ENCODE assay signal across 15 mouse cellular contexts in the genomic region with DNA sequence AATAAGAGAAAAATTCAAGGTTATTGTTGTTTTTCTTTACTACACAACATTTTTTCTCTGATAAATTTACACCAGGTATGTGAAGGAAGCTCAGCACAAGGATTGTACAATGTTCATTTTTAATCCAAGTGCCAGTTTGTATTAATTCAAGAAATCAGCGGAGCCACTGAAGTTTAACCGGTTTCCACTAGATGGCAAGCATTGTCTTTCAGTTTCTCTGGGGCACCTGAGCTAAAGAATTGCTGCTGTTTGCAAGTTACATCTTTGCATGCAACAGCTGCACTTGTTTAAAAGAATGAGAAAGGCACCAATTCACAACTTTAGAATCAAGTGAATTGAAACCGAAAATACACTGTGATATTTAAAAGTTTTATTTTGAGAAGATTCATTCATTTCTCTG. TPM values are rescaled to one million over a fixed set of nuclear protein-coding genes. Genes with fewer than 3 reads are reported as not detected.
DNase-seq lines count a peak whose midpoint lies in the region; ATAC-seq and TF ChIP-seq lines count a peak whose summit lies in the region.
"Had no signal": no experiment of that assay in that cellular context is flagged by ENCODE, and none has a peak within 500 bp of the region (broad histone marks: within the 10 kb centered on the region; RNA-seq: fewer than 3 reads in every experiment).

No protein-coding gene starts in this region.

- H3K9me3 ChIP-seq in kidney, embryonic 16.5 days (ENCODE audit: low read length): no peaks in the 10 kb centered on the region
- H3K9me3 ChIP-seq in stomach, postnatal 0 days (ENCODE audit: control insufficient read depth, low read length): no peaks in the 10 kb centered on the region
- no peaks in the 10 kb centered on the region for H3K9me3 ChIP-seq in neural tube, embryonic 15.5 days (replicated peaks)
- H3K9me3 ChIP-seq: forebrain, embryonic 12.5 days; hindbrain, embryonic 13.5 days; liver, embryonic 12.5 days had no signal

- H3K4me1 ChIP-seq in kidney, embryonic 16.5 days (ENCODE audit: insufficient read depth, low read length): no peaks in the 10 kb centered on the region
- no peaks in the 10 kb centered on the region for H3K4me1 ChIP-seq in stomach, postnatal 0 days (replicated peaks; ENCODE audit: control insufficient read depth, insufficient read depth)
- H3K4me1 ChIP-seq in neural tube, embryonic 15.5 days: no peaks in the 10 kb centered on the region
- H3K4me1 ChIP-seq: forebrain, embryonic 12.5 days; hindbrain, embryonic 13.5 days; liver, embryonic 12.5 days had no signal

- H3K27me3 ChIP-seq in kidney, embryonic 16.5 days (ENCODE audit: insufficient read depth, low read length): no peaks in the 10 kb centered on the region
- no peaks in the 10 kb centered on the region for H3K27me3 ChIP-seq in stomach, postnatal 0 days (ENCODE audit: control insufficient read depth, insufficient read depth, low read length)
- H3K27me3 ChIP-seq in neural tube, embryonic 15.5 days (replicated peaks): no peaks in the 10 kb centered on the region
- H3K27me3 ChIP-seq: forebrain, embryonic 12.5 days; hindbrain, embryonic 13.5 days; liver, embryonic 12.5 days had no signal

- ATAC-seq in frontal cortex, adult (ENCODE audit: low TSS enrichment): peak; percentile 86
- ATAC-seq in kidney, embryonic 16.5 days (ENCODE audit: low FRiP score, low TSS enrichment): no peak
- no peak for ATAC-seq in stomach, postnatal 0 days (ENCODE audit: low FRiP score, low TSS enrichment)
- no peak for ATAC-seq in neural tube, embryonic 15.5 days (ENCODE audit: low FRiP score)
- ATAC-seq: CD4-positive, CD25-positive, alpha-beta regulatory T cell, adult 4 months; liver, embryonic 12.5 days had no signal

- H3K36me3 ChIP-seq in kidney, embryonic 16.5 days (ENCODE audit: insufficient read depth, low read length): no peaks in the 10 kb centered on the region
- H3K36me3 ChIP-seq in stomach, postnatal 0 days (ENCODE audit: control insufficient read depth, insufficient read depth, low read length): no peaks in the 10 kb centered on the region
- no peaks in the 10 kb centered on the region for H3K36me3 ChIP-seq in neural tube, embryonic 15.5 days
- H3K36me3 ChIP-seq: forebrain, embryonic 12.5 days; hindbrain, embryonic 13.5 days; liver, embryonic 12.5 days had no signal

- 58% methylated on average over 3 of the region's 3 CpGs for WGBS in kidney, embryonic 16.5 days
- 52% methylated on average over 3 of the region's 3 CpGs for WGBS in stomach, postnatal 0 days
- 66% methylated on average over 3 of the region's 3 CpGs for WGBS in neural tube, embryonic 15.5 days

- no peak overlapping the region for H3K27ac ChIP-seq in kidney, embryonic 16.5 days (ENCODE audit: low read length)
- H3K27ac ChIP-seq in stomach, postnatal 0 days (replicated peaks): no peak overlapping the region
- H3K27ac ChIP-seq in neural tube, embryonic 15.5 days (replicated peaks): no peak overlapping the region
- H3K27ac ChIP-seq: forebrain, embryonic 12.5 days; hindbrain, embryonic 13.5 days; liver, embryonic 12.5 days; macrophage had no signal

- no peak overlapping the region for H3K4me2 ChIP-seq in kidney, embryonic 16.5 days (replicated peaks; ENCODE audit: low read depth, low read length)
- H3K4me2 ChIP-seq in stomach, postnatal 0 days (replicated peaks; ENCODE audit: low read depth): no peak overlapping the region
- no peak overlapping the region for H3K4me2 ChIP-seq in neural tube, embryonic 15.5 days
- H3K4me2 ChIP-seq: forebrain, embryonic 12.5 days; hindbrain, embryonic 13.5 days; liver, embryonic 12.5 days had no signal

- peak; percentile 50 for TF ChIP-seq CTCF in stomach, postnatal 0 days (IDR thresholded peaks at IDR 0.05; ENCODE audit: low read depth)

- H3K4me3 ChIP-seq in kidney, embryonic 16.5 days (ENCODE audit: low read length): no peak overlapping the region
- no peak overlapping the region for H3K4me3 ChIP-seq in stomach, postnatal 0 days (ENCODE audit: low read depth, low read length)
- no peak overlapping the region for H3K4me3 ChIP-seq in neural tube, embryonic 15.5 days (replicated peaks)
- H3K4me3 ChIP-seq: forebrain, embryonic 12.5 days; hindbrain, embryonic 13.5 days; liver, embryonic 12.5 days had no signal

- H3K9ac ChIP-seq in kidney, embryonic 16.5 days (replicated peaks; ENCODE audit: low read length): no peak overlapping the region
- H3K9ac ChIP-seq in stomach, postnatal 0 days (ENCODE audit: low read length): no peak overlapping the region
- H3K9ac ChIP-seq in neural tube, embryonic 15.5 days (replicated peaks): no peak overlapping the region
- H3K9ac ChIP-seq: forebrain, embryonic 12.5 days; hindbrain, embryonic 13.5 days; liver, embryonic 12.5 days had no signal

- no peak for TF ChIP-seq EP300 in stomach, postnatal 0 days (optimal IDR thresholded peaks at IDR 0.05)

- no peak for DNase-seq in frontal cortex, postnatal 14 days (ENCODE audit: low spot score in 2 of 2)
- DNase-seq in kidney, postnatal 14 days: peak; percentile 13
- DNase-seq in right cerebral cortex, adult 2 months (ENCODE audit: low spot score in 2 of 2): peak; percentile 22 to 56
- no peak for DNase-seq in right cerebral cortex, postnatal 14 days
- no peak for DNase-seq in stomach, postnatal 0 days (ENCODE audit: low spot score)
- DNase-seq: heart, adult 11 months; thymus, postnatal 36 days had no signal

RNA-seq across cellular contexts. Expression of a gene that starts 15.0 kb away (rescaled TPM):
- 56.5 and 57.9 TPM in 2 replicates for polyA plus RNA-seq in kidney, embryonic 16.5 days (2015; fragmentation: Nextera tagmentation; extraction: Ambion mirVana)
- 10.0 and 12.6 TPM in 2 replicates for polyA plus RNA-seq in stomach, postnatal 0 days (2015; fragmentation: Nextera tagmentation; extraction: Ambion mirVana)
- polyA plus RNA-seq in neural tube, embryonic 15.5 days (2015; fragmentation: Nextera tagmentation; extraction: Ambion mirVana): 7.4 and 18.2 TPM in 2 replicates

RNA-seq across cellular contexts. Expression of a gene that starts 38.0 kb away (rescaled TPM):
- not detected in 2 replicates for polyA plus RNA-seq in kidney, embryonic 16.5 days (2015; fragmentation: Nextera tagmentation; extraction: Ambion mirVana)
- not detected in 2 replicates for polyA plus RNA-seq in stomach, postnatal 0 days (2015; fragmentation: Nextera tagmentation; extraction: Ambion mirVana)
- polyA plus RNA-seq in neural tube, embryonic 15.5 days (2015; fragmentation: Nextera tagmentation; extraction: Ambion mirVana): not detected in 2 replicates
- polyA plus RNA-seq: CD4-positive, CD25-positive, alpha-beta regulatory T cell, adult 4 months; forebrain, embryonic 12.5 days; hindbrain, embryonic 13.5 days; liver, embryonic 12.5 days; macrophage had no signal

Comparison
In these comparisons a context has a peak if more than half of its experiments do, and no peak if none do; other contexts are left out.
1. DNase-seq: peak in kidney, postnatal 14 days (single experiment) and right cerebral cortex, adult 2 months (2 of 2); none in frontal cortex, postnatal 14 days (0 of 2), right cerebral cortex, postnatal 14 days (single experiment) and stomach, postnatal 0 days (single experiment).